Mouse (Mus musculus): Measurements from ENCODE around the gene Gm30302. TPM values are rescaled to one million over a fixed set of nuclear protein-coding genes. Genes with fewer than 3 reads are reported as not detected.
"Not testable (repeated sequence)": the region's sequence is repeated elsewhere in the genome, so short reads cannot be mapped to it uniquely, and the experiment has no call there.

Gene Gm30302
- total RNA-seq (2014; fragmentation: Nextera tagmentation) (not detected in 2 replicates), total RNA-seq (2017) (not detected in 2 replicates)

- no peak for ATAC-seq (replicated peaks; ENCODE audit: low FRiP score, low TSS enrichment, poor library complexity, severe bottlenecking)
Observed at GRCm38 (mm10) chr13:49798901-49799300, at the start of gene Gm30302. Gene Gm30302 (minus strand): TSS chr13:49799001.

GRCm38 (mm10) chr13:49846751-49847150 is 48.0 kb upstream of the Gm30302 start:
- ATAC-seq (replicated peaks; ENCODE audit: low FRiP score, low TSS enrichment, poor library complexity, severe bottlenecking): no peak

- ATAC-seq (replicated peaks; ENCODE audit: low FRiP score, low TSS enrichment, poor library complexity, severe bottlenecking): no peak
Observed at GRCm38 (mm10) chr13:49846141-49846540, 47.3 kb upstream of the Gm30302 start.

GRCm38 (mm10) chr13:49845663-49846062 is 46.9 kb upstream of the Gm30302 start:
- no peak for ATAC-seq (replicated peaks; ENCODE audit: low FRiP score, low TSS enrichment, poor library complexity, severe bottlenecking)

GRCm38 (mm10) chr13:49844071-49844470 is 45.3 kb upstream of the Gm30302 start:
- no peak for ATAC-seq (replicated peaks; ENCODE audit: low FRiP score, low TSS enrichment, poor library complexity, severe bottlenecking)

- no peak for ATAC-seq (replicated peaks; ENCODE audit: low FRiP score, low TSS enrichment, poor library complexity, severe bottlenecking)
Observed at GRCm38 (mm10) chr13:49841186-49841585, 42.4 kb upstream of the Gm30302 start.

- no peak for ATAC-seq (replicated peaks; ENCODE audit: low FRiP score, low TSS enrichment, poor library complexity, severe bottlenecking)
Observed at GRCm38 (mm10) chr13:49830355-49830754, 31.6 kb upstream of the Gm30302 start.

- ATAC-seq (replicated peaks; ENCODE audit: low FRiP score, low TSS enrichment, poor library complexity, severe bottlenecking): no peak
Observed at GRCm38 (mm10) chr13:49825300-49825699, 26.5 kb upstream of the Gm30302 start.

GRCm38 (mm10) chr13:49814958-49815357 is 16.2 kb upstream of the Gm30302 start:
- no peak for ATAC-seq (replicated peaks; ENCODE audit: low FRiP score, low TSS enrichment, poor library complexity, severe bottlenecking)

GRCm38 (mm10) chr13:49814420-49814819 is 15.6 kb upstream of the Gm30302 start:
- no peak for ATAC-seq (replicated peaks; ENCODE audit: low FRiP score, low TSS enrichment, poor library complexity, severe bottlenecking)

- ATAC-seq (replicated peaks; ENCODE audit: low FRiP score, low TSS enrichment, poor library complexity, severe bottlenecking): no peak
Observed at GRCm38 (mm10) chr13:49807146-49807545, 8.3 kb upstream of the Gm30302 start.

GRCm38 (mm10) chr13:49788563-49789393 is 10.0 kb downstream of the Gm30302 start:
- no peak for ATAC-seq (replicated peaks; ENCODE audit: low FRiP score, low TSS enrichment, poor library complexity, severe bottlenecking)

GRCm38 (mm10) chr13:49783899-49784298 is 14.9 kb downstream of the Gm30302 start:
- ATAC-seq (replicated peaks; ENCODE audit: low FRiP score, low TSS enrichment, poor library complexity, severe bottlenecking): no peak

- ATAC-seq (replicated peaks; ENCODE audit: low FRiP score, low TSS enrichment, poor library complexity, severe bottlenecking): not testable (repeated sequence)
Observed at GRCm38 (mm10) chr13:49771536-49771935, 27.3 kb downstream of the Gm30302 start.

GRCm38 (mm10) chr13:49769111-49769510 is 29.7 kb downstream of the Gm30302 start:
- ATAC-seq (replicated peaks; ENCODE audit: low FRiP score, low TSS enrichment, poor library complexity, severe bottlenecking): no peak

- peak; percentile 35; the same call in 1 of the 2 replicates for ATAC-seq (replicated peaks; ENCODE audit: low FRiP score, low TSS enrichment, poor library complexity, severe bottlenecking)
Observed at GRCm38 (mm10) chr13:49768048-49768447, 30.8 kb downstream of the Gm30302 start.

- no peak for ATAC-seq (replicated peaks; ENCODE audit: low FRiP score, low TSS enrichment, poor library complexity, severe bottlenecking)
Observed at GRCm38 (mm10) chr13:49766269-49766668, 32.5 kb downstream of the Gm30302 start.

- ATAC-seq (replicated peaks; ENCODE audit: low FRiP score, low TSS enrichment, poor library complexity, severe bottlenecking): no peak
Observed at GRCm38 (mm10) chr13:49765306-49765705, 33.5 kb downstream of the Gm30302 start.

GRCm38 (mm10) chr13:49762208-49762607 is 36.6 kb downstream of the Gm30302 start:
- ATAC-seq (replicated peaks; ENCODE audit: low FRiP score, low TSS enrichment, poor library complexity, severe bottlenecking): no peak

- no peak for ATAC-seq (replicated peaks; ENCODE audit: low FRiP score, low TSS enrichment, poor library complexity, severe bottlenecking)
Observed at GRCm38 (mm10) chr13:49760675-49761074, 38.1 kb downstream of the Gm30302 start.

GRCm38 (mm10) chr13:49757966-49758365 is 40.8 kb downstream of the Gm30302 start:
- ATAC-seq (replicated peaks; ENCODE audit: low FRiP score, low TSS enrichment, poor library complexity, severe bottlenecking): no peak
